Mouse (Mus musculus) bone marrow macrophage, adult 2 months (primary cell): Measurements from ENCODE around the gene Trex1.

Experiments
- CTCF ChIP-seq: IDR thresholded peaks from 2 replicates; pipeline ENCODE4 v1.5.1; 2012; ENCODE audit warnings: low read depth, mild to moderate bottlenecking, low read length, moderate library complexity
- POLR2A ChIP-seq: IDR thresholded peaks from 2 replicates; pipeline ENCODE4 v1.6.1; 2012; ENCODE audit warnings: mild to moderate bottlenecking, low read depth, low read length, borderline replicate concordance

DNA sequence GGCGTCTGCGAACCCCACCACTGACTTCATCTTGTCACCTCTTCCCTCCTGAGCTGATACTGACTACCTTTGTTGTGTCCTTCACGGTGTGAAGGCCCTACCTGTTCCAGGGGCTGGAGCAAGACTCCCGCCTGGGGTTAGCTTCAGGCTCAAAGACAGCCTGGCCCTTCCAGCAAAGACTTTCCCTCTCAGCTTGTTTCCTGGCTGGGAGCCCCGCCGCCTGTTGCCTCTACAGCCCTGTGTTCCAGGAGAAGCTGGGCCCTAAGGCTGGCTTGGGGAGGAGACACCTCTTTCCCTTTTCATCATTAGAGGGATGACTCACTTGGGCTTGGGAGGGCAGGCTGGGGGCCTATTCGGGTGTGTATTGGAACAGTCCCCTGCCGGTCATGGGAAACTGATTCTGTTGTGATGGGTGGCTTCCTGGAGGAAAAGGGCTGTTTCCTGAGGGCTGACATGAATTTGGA is 20.6 kb downstream of the Trex1 start:
- TF ChIP-seq CTCF (no peak), POLR2A (no peak)
